Mouse (Mus musculus) right cerebral cortex, postnatal 10 days (tissue): ENCODE measurements at regions not wholly inside any gene's neighbourhood (a gene's known extent, or its start where the extent isn't known, plus 50 kb on each side); places are given as distances from the start of the nearest gene placed in this dataset.
A peak's percentile ranks its signal among the peaks of the same experiment; 100 is the strongest.

Source experiments
- DNase-seq, 2 experiments: peaks; one replicate each; pipeline ENCODE4 v3.0.0; 2021; ENCODE audit warnings: low spot score in 2 of 2

DNA sequence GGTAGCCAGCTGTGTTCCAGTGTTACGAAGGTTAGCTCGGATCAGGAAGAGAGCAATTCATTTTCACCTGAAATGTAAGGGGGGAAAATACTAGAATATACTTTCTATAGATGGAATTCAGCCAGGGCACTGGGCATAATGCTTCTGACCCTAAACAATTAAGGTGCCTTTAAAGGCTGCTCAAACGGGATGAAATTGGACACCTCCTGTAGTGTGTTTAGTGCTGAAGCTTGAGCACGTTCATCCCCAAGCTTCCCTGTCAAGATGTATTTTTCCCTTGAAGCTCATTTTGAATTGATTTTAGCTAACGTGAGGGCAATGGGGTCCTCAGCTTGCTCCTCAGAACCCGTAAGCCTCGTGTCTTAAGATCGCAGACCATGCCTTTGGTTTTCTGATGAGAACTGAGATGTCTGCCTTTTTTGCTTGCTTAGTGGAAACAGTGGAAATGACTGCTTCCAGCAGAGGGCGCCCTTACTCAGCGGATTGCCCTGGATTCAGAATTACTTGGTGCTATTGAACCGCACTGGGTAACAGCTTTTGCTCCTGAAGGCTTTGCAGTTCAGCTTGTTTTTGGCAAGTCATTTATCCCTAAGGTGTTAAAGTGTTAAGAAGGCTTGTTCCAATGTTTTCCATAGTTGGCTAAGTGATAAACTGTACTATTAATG is 74.6 kb upstream of the Fermt1 start:
- peak; percentile 81 to 89 for DNase-seq

DNA sequence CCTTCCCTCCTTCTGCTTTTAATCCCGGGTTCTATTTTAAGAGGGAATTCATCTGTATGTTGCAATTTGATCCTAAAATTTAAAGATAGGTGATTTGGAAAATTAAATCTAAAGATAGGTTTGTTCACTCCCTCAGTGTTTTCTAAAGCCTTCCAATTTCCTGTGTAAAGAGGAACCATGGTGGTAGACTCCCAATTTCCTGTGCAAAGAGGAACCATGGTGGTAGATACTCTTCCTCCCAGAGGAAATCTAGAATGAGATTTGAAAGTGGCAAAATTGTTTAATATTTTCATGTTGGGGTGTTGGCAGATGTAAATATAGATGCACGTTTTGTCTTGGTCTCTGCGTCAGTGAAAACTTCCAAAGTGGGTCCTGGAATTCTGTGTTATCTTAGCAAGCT is 75.5 kb upstream of the Fermt1 start:
- no peak for DNase-seq

DNA sequence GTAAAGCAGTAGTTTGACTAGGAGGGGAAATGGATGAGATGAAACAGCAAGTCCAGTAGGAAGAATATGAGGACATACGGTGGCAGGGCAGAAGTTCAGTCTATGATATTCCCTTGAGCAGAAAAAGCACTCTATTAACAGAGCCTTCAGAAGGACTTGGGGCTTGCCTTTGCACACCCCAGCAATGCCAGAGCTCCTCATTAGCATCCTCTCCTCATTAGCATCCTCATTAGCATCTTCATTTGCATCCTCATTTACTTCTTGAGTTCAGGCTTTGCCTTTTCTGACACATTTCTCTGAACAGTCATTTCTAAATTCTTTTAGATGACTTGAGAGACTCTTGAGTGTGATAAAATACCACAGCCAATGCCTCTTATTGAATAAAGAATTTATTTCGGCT is 81.3 kb upstream of the Fermt1 start:
- DNase-seq, result no peak

DNA sequence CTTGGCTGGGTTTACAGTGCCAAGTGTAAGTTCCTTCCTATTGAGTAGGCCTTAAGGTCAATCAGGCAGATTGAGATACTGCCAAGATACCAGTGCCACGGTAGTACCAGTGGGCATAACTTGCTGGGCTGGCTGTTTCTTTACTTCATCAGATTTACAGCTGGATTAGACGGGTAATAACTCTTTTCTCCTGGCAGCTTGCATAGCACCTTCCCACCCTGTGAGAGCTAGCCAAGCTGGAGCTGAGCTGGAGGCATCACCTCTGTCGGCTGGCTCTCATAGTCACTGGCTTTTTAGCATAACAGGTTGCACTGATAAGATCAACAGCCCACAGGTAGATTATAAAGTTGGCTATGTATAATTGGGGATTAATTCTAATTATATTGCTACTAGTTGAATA is 89.7 kb upstream of the Fermt1 start:
- DNase-seq, result no peak

DNA sequence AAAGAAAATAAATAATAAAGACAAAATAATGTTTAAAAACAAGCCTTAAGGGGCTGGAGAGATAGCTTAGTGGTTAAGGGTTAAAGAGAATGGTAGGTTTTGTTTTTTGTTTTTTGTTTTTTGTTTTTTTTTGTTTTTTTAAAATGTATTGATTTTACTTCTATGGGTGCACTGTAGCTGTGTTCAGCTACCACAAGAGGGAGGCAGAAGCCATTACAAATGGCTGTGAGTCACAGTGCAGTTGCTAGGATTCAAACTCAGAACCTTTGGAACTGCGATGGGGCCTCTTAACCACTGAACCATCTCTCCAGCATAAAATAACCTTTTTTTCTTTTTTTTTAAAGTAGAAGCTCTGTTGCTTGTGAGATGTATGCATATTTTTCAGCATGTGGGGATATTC is 95.0 kb upstream of the Fermt1 start:
- no peak for DNase-seq

DNA sequence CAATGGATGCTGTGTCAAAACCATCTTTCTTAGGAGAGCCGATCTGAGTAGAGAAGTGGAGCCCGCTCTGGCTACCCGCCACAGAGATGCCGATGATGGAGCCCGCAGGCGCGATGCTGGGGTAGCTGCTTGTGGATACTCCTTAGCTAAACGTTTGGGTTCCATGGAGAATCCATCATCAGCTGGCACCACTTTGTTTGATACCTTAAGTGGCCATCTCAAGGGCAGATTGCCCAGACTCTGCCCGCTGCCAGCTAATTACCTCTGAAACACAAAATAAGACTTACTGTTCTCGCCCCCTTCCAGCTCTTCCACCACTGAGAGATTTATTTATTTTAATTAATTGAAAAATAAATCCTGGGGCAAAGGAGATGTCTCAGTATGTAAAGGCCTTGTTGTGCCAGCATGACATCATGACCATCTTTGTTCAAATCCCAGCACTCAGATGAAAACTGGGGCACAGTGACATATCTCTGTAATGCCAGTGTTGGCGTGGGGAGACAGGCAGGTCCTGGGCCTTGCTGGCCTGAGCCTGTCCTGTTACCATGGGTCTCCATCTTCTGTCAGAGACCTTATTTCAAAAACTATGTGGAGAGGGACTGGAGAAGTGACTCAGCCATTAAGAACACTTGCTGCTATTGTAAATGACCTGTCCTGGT is 132.1 kb upstream of the Fermt1 start:
- DNase-seq, result peak; percentile 22 to 25

DNA sequence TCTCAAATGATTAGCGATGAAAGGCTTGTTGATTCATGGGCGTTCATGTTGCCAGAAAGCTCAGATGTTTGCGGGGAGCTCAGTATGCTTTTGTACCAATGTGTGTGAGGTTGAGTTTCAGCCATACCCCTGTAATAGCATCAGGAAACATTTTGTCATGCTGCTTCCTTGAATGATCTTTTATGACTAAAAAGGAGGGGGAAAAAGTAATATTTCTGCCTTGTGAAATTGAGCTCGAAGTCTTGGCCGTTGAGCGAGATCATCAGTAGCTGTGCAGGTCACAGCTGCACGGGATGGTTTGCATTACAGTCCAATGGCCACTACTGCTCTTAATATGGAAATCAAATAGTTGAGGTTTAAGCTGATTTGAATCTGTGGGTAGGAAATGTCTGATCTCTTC is 145.3 kb upstream of the Fermt1 start:
- DNase-seq, result no peak

DNA sequence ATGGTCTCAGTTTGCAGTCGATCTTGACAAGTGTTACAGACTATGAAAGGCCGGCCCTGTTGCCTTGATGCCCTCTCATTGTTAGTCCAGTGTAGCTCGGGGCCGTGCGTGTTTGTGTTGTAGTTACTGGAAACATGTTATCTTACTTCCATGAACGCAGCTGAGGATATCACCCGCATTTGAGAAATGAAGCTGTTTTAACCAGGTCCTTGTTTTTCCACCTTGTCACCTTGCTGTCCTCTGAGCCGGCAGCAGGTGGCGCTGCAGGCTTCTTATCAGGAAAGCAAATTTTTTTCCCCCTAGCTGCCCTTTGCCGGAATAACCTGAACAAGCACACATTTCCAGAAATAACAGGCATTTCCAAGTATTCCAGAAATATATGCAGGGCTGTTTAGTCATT is 167.9 kb upstream of the Fermt1 start:
- peak; percentile 76 to 83 for DNase-seq

DNA sequence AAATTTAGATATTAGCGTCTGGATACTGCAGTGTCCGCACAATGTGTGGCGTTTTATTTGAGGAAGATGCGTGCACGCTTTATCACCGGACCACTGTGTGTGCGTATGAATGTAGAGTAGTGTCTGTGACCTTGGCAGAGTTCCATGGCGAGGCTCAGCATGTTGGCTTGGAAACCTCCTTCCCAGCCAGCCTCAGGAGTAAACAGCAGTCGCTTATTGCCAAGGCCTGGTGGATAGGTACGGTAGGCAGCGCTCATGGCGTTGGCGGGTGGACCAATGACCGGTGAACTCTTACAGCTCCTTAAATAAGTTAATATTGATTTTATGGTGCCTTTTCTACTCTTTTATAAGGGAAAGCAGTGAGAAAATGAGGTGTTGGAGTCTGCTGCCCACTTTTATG is 172.9 kb upstream of the Fermt1 start:
- DNase-seq, result no peak

DNA sequence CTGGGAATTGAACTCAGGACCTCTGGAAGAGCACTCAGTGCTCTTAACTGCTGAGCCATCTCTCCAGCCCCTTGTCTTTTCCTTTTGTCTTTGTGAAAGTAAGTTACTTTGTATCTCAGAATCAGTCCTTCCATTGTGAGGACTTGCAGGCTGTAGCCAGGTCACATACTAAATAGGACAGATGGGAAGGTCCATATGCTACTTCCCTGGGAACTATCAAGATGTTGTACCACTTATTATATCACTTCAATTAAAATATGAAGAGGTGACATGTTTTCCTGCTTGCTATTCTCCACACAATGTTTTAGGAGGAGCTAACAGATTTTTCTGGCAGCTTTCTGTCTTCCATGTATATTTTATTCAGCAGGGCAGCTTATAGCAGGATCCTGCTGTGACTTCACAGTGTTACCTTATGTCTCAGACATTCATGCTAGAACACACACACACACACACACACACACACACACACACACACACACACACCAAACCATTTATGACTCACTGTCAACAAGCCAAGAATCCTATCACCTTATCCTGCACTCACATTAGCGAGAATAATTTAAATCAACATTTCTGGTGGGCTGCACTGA is 179.6 kb upstream of the Fermt1 start:
- DNase-seq, result no peak

DNA sequence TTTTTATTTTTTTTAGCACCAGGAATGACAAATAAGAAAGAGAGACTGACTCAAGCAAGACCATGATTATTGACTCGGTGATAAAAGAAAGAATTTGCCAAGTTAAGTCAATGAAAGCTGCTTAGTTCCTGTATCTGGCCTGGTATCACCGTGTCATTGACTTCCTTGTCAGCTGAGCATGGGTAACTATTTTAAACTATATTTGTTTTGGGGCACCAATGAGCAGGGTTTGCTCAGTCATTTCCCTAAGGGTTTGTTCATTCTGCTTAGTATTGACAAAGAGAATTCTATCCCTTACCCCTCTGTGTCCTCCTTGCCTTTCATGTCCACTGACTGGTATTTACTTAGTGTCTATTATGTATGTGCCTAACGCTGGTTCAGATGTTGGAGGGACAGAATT is 189.2 kb upstream of the Fermt1 start:
- no peak for DNase-seq

DNA sequence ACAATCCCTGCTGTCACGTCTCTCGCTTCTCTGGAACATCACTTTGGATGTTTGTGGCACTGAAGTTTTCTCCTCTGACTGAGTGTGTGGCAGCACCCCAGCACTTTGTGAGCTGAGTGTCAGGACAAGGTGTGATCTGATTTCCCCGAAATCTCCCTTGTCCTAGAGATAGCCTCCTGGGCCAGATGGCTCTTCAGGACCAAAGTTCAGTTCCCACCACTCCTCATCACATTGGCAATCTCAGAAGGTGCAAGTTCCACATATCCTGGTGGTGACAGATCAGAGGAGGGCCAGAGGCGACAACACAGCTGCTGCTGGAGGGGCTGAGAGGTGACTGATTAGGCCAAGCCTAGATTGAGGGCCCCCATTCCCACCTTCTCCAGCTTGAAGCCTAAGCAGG is 193.2 kb upstream of the Fermt1 start:
- DNase-seq, result no peak

DNA sequence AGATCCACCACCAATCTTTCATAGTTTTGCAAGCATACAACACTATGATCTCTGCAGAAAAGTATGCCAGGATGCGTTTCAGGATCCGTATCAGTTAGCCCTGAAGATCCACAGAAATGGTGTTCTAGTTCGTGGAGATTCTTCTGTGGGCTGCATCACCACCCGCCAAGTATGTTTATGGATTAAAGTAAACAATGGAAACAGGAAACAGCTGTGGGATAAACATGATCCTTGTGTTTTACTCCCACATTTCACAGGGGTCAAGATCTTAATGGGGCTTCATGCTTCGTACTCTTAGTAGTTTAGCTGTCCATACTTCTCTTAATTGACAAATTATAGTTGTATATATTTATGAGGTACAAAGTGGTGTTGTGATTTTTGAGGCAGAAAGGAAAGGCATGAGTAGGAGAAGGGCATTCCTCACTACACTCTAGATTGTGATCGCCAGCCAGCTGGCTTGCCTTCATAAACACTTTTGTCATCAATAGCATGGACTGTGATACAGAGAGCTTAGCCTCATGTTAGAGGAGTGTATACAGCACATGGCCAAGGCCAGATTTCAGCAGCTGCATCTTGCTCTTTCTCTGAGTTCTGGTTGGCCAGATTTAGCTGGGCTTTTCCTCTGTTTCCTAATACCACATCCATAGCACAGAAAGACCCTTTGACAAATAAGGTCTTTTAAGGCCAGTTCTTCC is 195.8 kb upstream of the Fermt1 start:
- DNase-seq, result no peak

DNA sequence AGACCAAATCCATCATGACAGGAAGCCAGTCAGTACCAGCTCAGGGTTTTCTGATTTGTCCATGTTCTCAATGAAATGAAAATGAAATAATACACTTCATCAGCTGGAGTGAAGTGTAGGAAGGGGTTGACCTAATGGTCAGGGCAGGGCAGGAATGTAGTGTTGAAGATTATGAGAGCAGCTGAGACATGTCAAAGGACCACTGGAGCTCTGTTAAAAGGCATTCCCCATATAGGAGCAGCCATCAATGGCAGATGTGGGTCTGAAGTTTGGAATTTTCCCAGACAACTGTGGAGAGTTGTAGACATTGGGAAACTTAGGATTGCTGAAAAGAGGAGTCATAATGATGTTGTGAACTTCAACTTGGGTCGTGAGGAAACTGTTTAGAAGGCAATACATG is 206.8 kb upstream of the Fermt1 start:
- DNase-seq, result no peak

DNA sequence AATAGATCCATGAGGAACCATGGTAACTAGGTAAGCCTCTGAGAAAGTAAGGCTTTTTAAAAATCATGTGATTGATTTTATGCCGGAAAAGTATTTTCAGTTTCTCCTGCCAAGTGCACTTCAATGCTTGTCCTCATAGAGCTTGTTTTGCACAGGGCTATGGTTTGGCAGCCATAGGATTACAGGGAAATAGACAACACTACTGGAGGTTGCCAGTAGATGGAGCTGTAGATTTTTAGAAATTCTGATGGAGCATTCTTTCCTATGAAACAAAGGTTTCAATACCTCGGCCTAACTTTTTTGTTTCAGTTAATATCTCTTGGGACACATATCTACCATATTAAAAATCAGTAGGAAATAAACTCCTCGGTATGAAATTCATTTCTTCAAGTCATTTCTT is 210.8 kb upstream of the Fermt1 start:
- DNase-seq, result no peak

DNA sequence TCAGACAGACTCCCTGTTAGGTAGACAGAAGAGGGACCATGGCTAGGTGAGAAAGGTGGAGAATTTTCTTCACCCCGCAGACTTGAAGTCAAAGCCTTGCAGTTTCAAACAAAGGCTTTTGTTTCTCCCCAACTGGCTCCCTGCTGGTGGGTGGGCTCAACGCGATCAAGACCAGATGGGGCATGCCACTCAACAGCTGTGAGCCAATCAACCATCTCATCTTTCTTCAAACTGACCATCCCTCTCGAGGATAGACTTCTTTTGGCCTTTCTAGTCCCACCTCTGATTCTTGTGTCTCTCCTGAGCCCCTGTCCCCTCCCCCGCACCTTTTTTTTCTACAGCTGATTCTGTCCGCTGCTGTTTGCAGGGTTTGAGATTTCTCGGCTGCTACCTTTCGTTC is 212.5 kb upstream of the Fermt1 start:
- DNase-seq, result no peak

DNA sequence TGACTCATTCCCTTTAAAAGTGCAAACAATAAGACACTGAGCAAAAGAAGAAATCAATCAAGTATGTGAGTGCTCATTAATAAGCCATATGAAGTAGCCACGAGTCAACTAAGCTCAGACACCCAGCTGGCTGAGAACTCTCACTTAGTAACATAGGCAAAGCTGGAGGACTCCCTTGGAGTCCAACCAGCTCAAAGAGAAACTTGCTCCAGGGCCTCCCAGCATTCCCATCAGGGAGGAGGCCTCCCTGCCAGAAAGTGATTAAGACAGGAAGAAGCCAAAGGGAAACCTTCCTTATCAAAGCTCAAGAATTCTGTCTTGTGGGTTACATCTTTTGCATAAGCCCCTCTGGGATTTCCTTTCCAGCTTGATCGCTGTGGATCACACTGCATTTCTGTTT is 213.7 kb upstream of the Fermt1 start:
- no peak for DNase-seq

DNA sequence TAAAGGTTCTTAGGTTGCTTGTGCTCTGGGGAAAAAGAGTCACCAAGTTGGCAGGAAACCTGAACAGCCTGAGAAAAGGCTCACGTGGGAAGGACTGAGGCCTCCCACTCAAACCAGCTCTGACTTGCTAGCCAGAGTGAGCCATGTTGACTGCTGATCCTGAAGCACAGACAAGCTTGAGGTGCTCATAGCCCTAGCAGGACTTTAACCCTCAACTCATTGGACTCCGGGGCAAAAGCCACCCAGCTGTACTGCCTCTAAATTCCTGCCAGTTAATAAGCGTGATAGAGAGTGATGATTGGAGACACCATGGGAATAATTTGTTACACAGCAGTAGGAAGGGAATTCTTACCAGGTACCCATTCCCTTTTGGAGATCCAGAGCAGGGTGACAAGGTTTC is 230.7 kb upstream of the Fermt1 start:
- DNase-seq, result no peak

DNA sequence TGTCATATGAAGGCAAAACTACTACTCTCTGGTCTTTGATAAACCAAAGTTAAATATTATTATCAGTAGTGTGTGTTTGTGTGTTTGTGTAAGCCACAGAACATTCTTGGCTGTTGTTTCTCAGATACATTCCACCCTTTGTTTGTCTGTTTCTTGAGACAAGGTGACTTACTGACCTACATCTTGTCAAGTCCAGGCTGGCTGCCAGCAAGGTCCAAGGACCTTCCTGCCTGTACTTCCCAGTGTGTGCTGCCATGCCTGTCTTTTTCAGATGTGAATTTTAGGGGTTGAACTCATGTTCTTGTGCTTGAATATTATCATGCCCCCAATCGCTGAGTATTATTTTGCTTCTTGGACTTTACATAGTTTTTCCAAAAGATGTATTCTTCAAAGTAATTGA is 235.5 kb upstream of the Fermt1 start:
- no peak for DNase-seq

DNA sequence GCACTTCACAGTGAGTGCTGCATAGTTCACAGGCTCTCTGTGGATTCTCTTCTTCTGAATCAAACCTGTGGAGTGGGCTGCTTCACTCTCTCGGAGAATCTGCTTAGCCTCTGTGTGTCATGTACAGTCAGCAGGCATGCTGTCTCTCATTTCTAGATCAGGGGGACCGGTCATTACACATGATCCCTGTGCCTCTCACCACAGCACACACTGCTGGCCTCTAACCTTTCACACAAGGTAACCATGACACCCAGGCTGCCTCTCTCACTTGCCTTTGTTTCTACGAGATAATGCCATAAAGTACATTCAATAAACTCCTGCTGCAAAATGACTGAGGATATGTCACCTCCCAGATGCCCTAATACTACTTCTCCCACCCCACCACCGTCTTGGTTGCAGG is 237.2 kb upstream of the Fermt1 start:
- DNase-seq, result no peak

DNA sequence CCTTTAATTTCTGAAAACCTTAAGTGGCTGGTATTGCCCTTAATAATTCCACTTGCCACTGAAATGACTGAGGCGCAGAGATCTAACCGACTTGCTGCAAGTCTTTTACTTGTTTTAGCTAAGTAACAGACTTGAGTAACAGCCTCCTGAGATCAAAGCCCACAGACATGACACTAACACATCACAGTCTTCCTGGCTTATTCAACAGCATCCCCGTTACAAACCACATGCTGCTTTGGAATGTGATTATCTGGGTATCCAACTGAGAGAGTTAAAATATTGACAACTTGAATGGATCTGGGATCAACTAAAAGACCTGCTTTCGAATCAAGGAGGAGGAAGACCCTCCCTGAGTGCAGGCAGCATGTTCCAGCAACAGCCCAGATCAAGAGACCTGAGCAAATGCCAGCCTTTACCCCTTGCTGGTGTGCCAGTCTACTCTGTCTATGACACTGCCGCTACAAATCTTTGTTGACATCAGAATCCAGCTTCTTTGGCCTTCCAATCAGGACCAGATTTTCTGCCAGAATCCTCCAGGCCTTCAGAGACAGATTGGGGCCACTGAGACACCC is 258.7 kb upstream of the Fermt1 start:
- no peak for DNase-seq

DNA sequence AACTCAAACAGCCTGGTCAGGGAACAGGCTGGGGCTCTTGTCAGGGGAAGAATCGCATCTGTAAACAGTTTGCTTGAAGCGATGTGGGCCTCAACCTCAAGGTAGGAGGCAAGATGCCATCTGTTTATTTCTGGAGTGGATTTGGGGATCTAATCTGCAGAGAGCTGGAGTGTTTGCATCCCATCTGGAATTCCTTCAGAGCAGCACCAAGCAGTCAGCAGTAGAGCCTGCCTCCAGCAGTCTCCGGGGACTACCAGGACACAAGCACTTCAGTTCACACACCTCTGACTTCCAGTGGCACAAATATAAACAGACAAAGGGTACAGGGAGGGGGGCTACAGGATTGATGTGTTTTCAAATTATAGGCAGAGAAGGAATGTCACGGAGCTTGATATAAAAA is 262.8 kb upstream of the Fermt1 start:
- DNase-seq, result no peak
